Mouse (Mus musculus) left cerebral cortex, postnatal 25 days (tissue): ENCODE data around the gene Phldb2. TPM values are rescaled to one million over a fixed set of nuclear protein-coding genes. Genes with fewer than 3 reads are reported as not detected.

ENCODE experiments used
- DNase-seq, 2 experiments: peaks; one replicate each; pipeline ENCODE4 v3.0.0; 2022; ENCODE audit warnings: low spot score in 2 of 2, mixed read lengths in 1 of 2
- intact Hi-C: fragments of 180-260 bp; cut with DNase I; formaldehyde crosslinking; loops from one replicate; pipeline ENCODE4 v1.15.1; 2025
- total RNA-seq, 2 experiments: library from RNA; stranded (reverse); gene quantifications; 2 replicates each; pipeline ENCODE4 v1.2.3; 2021

Phldb2 gene
- total RNA-seq, 2 experiments from 2014 or later, result 8.0 to 8.2 TPM

DNA sequence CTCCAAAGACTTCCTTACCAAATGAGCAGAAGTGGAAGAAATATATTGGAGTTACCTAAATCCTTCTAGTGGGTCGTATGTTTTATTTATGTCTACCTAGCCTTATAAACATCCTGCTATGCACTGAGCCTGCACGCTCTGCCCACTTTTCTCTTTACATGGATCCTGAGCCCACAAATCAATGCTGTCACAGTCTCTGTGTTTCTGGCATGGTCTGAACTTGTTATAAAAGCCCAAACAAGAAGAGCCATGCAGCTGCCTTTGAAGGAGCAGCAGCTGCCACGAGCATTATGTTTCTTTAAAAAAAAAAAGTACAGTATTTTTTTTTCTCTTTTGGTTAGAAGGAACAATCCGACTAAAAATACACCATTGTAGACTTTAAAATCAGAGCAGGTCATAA is 186.0 kb downstream of the Phldb2 start:
- DNase-seq, result no peak
- intact Hi-C loops, result loop anchor here (5.0 kb wide), 1 partner anchor 45 kb away; no protein-coding TSS in a partner anchor

GRCm38 (mm10) chr16:45765801-45766494 is 187.4 kb downstream of the Phldb2 start:
- no peak for DNase-seq
- intact Hi-C loops, result loop anchor here (5.0 kb wide), 1 partner anchor 46 kb away; no protein-coding TSS in a partner anchor

GRCm38 (mm10) chr16:45765102-45765501 is 188.3 kb downstream of the Phldb2 start:
- no peak for DNase-seq
- intact Hi-C loops, result loop anchor here (5.0 kb wide), 1 partner anchor 47 kb away; no protein-coding TSS in a partner anchor

- no peak for DNase-seq
- intact Hi-C loops, result no loop called here
These were observed 190.4 kb downstream of the Phldb2 start for GRCm38 (mm10) chr16:45762859-45763505.

- intact Hi-C loops, result no loop called here
- DNase-seq, result no peak
These were observed 192.0 kb downstream of the Phldb2 start for GRCm38 (mm10) chr16:45761425-45761824.

DNA sequence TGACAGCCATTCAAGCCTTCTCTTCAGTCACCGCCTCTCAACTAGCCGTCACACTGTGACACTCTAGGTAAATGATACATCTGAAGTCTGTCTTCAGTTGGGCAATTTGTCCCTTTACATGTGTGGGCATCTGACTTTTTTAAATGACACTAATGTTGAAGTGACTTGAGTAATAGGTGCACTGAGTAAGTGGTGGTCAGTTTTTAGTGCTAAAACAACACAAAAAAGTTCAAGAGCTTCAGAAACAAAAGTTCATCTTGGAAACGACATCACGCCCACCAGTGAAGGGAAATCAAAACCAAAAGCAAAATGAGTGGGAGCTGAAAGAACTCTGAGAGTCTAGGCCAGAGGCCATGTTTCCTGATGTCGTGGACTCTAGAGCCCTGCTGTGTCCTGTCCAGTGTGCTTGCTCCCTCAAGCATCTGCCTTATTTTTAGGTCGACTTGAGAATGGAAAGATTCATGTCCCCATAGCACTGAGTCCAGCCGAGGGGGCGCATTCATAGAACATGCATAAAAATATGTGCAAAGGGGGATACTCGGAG is 194.6 kb downstream of the Phldb2 start:
- no peak for DNase-seq
- intact Hi-C loops, result loop anchor here (5.0 to 10.0 kb wide), 2 partner anchors 264 to 336 kb away; no protein-coding TSS in a partner anchor

GRCm38 (mm10) chr16:45757421-45758078 is 195.8 kb downstream of the Phldb2 start:
- intact Hi-C loops, result loop anchor here (2.0 to 10.0 kb wide), 4 partner anchors 59 to 337 kb away; no protein-coding TSS in a partner anchor
- no peak for DNase-seq

GRCm38 (mm10) chr16:45756855-45757254 is 196.5 kb downstream of the Phldb2 start:
- peak; percentile 65 to 81 for DNase-seq
- intact Hi-C loops, result loop anchor here (2.0 to 10.0 kb wide), 4 partner anchors 60 to 338 kb away; no protein-coding TSS in a partner anchor

GRCm38 (mm10) chr16:45743591-45744144 is 209.7 kb downstream of the Phldb2 start:
- intact Hi-C loops, result no loop called here
- no peak for DNase-seq

DNA sequence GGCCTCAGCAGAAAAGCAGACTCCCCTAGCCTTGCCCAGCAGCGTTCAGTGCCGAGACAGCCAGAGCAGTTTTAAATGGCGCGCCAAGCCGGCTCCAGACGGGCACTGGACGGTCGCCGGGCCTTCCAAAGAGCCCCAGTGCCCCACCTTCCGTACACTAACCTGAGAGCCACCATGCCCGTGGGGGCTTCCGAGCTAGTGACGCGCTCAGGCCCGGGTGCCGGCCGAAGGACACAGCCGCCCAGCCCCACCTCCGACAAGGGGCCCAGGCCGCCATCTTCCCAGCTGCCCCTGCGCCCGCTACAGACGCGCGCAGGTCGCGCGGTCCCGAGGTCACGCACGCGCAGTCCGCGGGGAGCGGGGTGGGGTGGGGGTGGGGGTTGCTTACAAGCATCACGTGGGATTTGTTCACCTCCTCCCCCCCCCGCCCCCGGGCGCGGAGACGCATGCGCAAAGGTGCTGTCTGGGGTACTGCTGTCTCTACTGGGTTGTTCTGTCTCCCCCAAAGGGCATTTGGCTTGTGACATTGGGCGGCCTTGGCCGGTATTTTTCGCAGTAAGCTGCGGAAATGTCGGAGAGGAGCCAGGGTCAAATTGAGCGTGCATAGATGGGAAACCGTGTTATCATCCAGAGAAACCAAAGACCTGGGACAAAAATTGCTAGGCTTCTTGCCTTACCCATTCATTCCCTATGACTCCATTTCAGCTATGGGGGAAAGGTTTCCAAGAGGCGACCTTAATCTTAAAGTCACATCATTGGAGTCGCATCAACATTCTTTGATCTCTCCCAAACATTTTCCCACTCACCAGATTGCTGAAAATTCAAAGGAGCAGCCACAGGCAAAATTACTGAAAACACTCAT is 210.6 kb downstream of the Phldb2 start, which contains the start of gene Abhd10:
Gene Abhd10, minus strand, starts transcription at position 341 of the 862 bp plus-strand sequence.
- peak; percentile 90 to 98 for DNase-seq
- intact Hi-C loops, result loop anchor here (1.0 kb wide), 1 partner anchor 19 kb away; the partner anchor contains the start of gene Tagln3

- DNase-seq, result no peak
- intact Hi-C loops, result no loop called here
These were observed 215.5 kb downstream of the Phldb2 start for GRCm38 (mm10) chr16:45737880-45738279.

- intact Hi-C loops, result no loop called here
- no peak for DNase-seq
These were observed 216.7 kb downstream of the Phldb2 start for GRCm38 (mm10) chr16:45736724-45737123.

DNA sequence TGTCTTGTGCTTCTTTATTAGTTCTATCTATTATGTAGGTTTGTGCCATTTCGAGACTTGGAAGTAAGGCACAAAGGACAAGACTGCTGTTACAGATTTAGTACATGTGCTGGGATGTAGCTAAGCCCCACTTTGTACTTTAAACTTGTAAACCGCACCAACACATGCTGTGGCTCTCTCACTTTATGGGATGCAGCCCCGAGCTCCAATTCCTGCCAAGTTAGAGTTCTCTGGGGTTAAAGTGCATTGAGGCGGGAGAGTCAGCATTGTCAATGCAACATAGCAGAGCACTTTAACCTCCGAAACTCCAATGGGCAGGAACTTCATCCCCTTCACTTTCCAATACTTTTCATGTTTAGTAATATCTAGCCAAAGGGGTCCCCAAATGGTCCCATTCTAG is 224.2 kb downstream of the Phldb2 start:
- intact Hi-C loops, result no loop called here
- DNase-seq, result no peak

DNA sequence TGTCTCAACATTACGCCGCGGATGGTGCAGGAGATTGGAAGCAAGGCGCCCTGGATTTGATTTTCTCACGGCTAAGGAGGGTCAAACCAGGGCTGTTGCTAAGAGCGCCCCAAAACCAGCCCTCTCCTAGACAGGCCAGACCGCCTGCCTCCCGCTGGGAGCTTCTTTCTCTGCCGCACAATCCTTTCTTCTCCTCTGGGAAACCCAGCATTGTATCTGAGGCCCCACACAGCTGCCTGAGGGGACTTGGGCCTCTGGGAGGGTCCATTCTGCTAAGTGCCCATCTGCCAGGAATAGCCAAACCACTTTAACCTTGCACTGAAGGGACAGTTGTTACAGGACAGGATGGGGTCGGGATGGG is 228.7 kb downstream of the Phldb2 start:
- intact Hi-C loops, result loop anchor here (1.0 kb wide), 1 partner anchor 18 kb away; the partner anchor contains the start of gene Abhd10
- no peak for DNase-seq

- DNase-seq, result peak; percentile 83 to 89
- intact Hi-C loops, result loop anchor here (1.0 kb wide), 1 partner anchor 18 kb away; the partner anchor contains the start of gene Abhd10
These were observed 229.2 kb downstream of the Phldb2 start, which contains the start of gene Tagln3 for GRCm38 (mm10) chr16:45724061-45724741. Gene Tagln3, minus strand, starts transcription at chr16:45724608.

DNA sequence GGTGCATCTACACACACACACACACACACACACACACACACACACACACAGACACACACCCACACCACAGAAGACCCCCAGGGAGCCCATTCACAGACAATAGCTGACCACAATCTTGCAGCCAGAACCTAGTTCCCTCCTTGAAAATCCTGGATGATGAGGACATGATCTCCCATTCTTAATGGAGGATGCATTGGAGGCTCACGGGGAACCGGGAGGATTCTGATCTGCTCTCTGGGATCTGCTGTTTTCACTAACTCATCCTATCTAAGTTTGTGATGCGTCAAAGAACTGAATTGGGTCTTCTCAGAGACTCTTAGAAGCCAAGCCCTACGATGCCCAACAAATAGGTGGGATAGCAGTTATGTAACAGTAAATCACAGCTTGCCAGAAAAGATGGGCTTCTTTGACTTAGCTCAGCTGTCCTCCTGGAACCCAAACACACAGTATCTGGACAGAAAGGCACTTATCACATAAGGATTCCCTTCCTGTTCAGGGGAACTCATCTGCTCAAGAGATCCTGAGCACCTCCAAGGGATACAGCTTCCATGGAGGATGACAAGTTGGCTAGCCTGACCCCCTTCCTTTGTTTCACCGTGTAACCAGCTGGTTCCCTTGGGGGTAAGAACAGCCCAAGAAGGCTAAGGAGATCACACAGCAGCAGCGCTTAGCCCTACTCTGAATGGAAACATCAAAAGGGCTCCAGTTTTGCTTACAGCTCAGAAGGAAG is 230.1 kb downstream of the Phldb2 start:
- intact Hi-C loops, result loop anchor here (2.0 kb wide), 1 partner anchor 33 kb away; no protein-coding TSS in a partner anchor
- DNase-seq, result peak; percentile 42 to 63

DNA sequence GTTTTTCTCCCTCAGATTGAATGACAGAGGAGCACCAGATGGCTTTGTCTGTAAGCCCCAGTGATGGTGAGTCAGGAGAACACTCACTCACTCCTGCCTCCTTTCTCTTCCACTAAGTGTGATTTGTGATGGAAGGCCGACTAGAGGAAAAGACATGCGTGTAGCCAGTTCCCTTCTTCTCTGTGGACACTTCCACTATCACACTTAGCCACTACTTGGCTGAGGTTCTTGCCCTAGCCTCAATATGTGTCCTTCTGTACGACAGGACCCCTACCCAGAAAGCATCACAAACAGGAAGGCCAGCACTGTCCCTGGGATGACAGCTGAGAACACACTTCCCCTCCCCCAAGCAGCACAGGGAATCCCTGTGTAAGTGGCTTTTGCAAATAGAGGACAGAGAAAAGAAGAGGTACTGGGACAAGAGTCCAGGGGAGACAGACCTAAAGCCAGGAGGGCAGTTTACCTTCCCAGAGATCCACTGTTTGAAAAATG is 230.9 kb downstream of the Phldb2 start:
- intact Hi-C loops, result loop anchor here (2.0 kb wide), 1 partner anchor 32 kb away; no protein-coding TSS in a partner anchor
- DNase-seq, result peak; percentile 50 to 76
